Mouse (Mus musculus) myocyte (in vitro differentiated cells): Measurements from ENCODE around the gene Sptssa. TPM values are rescaled to one million over a fixed set of nuclear protein-coding genes. Genes with fewer than 3 reads are reported as not detected.
A peak's percentile ranks its signal among the peaks of the same experiment; 100 is the strongest.

ENCODE experiments used
- H3K27me3 ChIP-seq: one replicate; pipeline ENCODE4 v1.6.1; 2011; ENCODE audit not compliant: control insufficient read depth, insufficient read depth, insufficient read length
- H3K36me3 ChIP-seq: one replicate; pipeline ENCODE4 v1.6.1; 2011; ENCODE audit not compliant: control insufficient read depth, insufficient read depth
- H3K4me2 ChIP-seq: one replicate; pipeline ENCODE4 v1.6.1; 2011; ENCODE audit warnings: low read depth, control low read depth
- H3K4me3 ChIP-seq: one replicate; pipeline ENCODE4 v1.5.1; 2011; ENCODE audit warnings: mild to moderate bottlenecking, control low read depth, moderate library complexity
- H3K79me2 ChIP-seq: one replicate; pipeline ENCODE4 v1.6.1; 2011; ENCODE audit not compliant: control insufficient read depth, insufficient read depth
- H3ac ChIP-seq: one replicate; pipeline ENCODE4 v1.6.1; 2011; ENCODE audit not compliant: control insufficient read depth, insufficient read length
- CEBPB ChIP-seq: IDR thresholded peaks from 2 replicates; pipeline ENCODE4 v1.6.1; 2011; ENCODE audit warnings: mild to moderate bottlenecking, moderate library complexity; ENCODE audit not compliant: poor library complexity, insufficient read depth, severe bottlenecking
- E2F4 ChIP-seq: IDR thresholded peaks from one replicate; pipeline ENCODE4 v1.6.1; 2011; ENCODE audit warnings: mild to moderate bottlenecking, control low read depth, moderate library complexity; ENCODE audit not compliant: insufficient read depth
- MAX ChIP-seq: IDR thresholded peaks from one replicate; pipeline ENCODE4 v1.6.1; 2011; ENCODE audit warnings: low read depth, mild to moderate bottlenecking, control low read depth
- MYOD1 ChIP-seq, 3 experiments: IDR thresholded peaks; one replicate each; pipeline ENCODE4 v1.6.1; 2011; ENCODE audit warnings: control low read depth in 2 of 3, low read depth in 2 of 3, mild to moderate bottlenecking in 2 of 3, moderate library complexity in 1 of 3; ENCODE audit not compliant: insufficient read length in 2 of 3, control insufficient read depth in 1 of 3
- MYOG ChIP-seq, 3 experiments: IDR thresholded peaks; one replicate each; pipeline ENCODE4 v1.6.1; 2011; ENCODE audit warnings: control low read depth in 2 of 3, low read depth in 2 of 3, mild to moderate bottlenecking in 2 of 3; ENCODE audit not compliant: insufficient read length in 2 of 3, control insufficient read depth in 1 of 3, insufficient read depth in 1 of 3
- POLR2A ChIP-seq: IDR thresholded peaks from one replicate; pipeline ENCODE4 v1.6.1; 2011; ENCODE audit warnings: low read depth, mild to moderate bottlenecking, control low read depth, moderate library complexity; ENCODE audit not compliant: insufficient read length
- POLR2AphosphoS2 ChIP-seq: IDR thresholded peaks from one replicate; pipeline ENCODE4 v1.6.1; 2011; ENCODE audit warnings: low read depth, control low read depth; ENCODE audit not compliant: insufficient read length
- REST ChIP-seq: IDR thresholded peaks from one replicate; pipeline ENCODE4 v1.6.1; 2011; ENCODE audit warnings: mild to moderate bottlenecking, control low read depth, moderate library complexity; ENCODE audit not compliant: insufficient read depth, insufficient read length
- SRF ChIP-seq: IDR thresholded peaks from one replicate; pipeline ENCODE4 v1.6.1; 2011; ENCODE audit warnings: low read depth; ENCODE audit not compliant: control insufficient read depth, insufficient read length
- TCF12 ChIP-seq: IDR thresholded peaks from one replicate; pipeline ENCODE4 v1.6.1; 2011; ENCODE audit warnings: mild to moderate bottlenecking, control low read depth; ENCODE audit not compliant: poor library complexity, insufficient read depth, severe bottlenecking
- TCF3 ChIP-seq: IDR thresholded peaks from one replicate; pipeline ENCODE4 v1.6.1; 2011; ENCODE audit warnings: low read depth, control low read depth; ENCODE audit not compliant: insufficient read length
- USF1 ChIP-seq: IDR thresholded peaks from one replicate; pipeline ENCODE4 v1.6.1; 2011; ENCODE audit warnings: low read depth, mild to moderate bottlenecking, control low read depth, moderate library complexity
- polyA plus RNA-seq: library from polyadenylated mRNA; unstranded; fragments of >200 nt; fragmentation: generic; extraction: Trizol; gene quantifications from one replicate; pipeline ENCODE4 v1.2.1, GENCODE M21; 2012; ENCODE audit warnings: missing spikeins

Sptssa gene
- polyA plus RNA-seq, 1 experiment = 27.1 TPM

DNA sequence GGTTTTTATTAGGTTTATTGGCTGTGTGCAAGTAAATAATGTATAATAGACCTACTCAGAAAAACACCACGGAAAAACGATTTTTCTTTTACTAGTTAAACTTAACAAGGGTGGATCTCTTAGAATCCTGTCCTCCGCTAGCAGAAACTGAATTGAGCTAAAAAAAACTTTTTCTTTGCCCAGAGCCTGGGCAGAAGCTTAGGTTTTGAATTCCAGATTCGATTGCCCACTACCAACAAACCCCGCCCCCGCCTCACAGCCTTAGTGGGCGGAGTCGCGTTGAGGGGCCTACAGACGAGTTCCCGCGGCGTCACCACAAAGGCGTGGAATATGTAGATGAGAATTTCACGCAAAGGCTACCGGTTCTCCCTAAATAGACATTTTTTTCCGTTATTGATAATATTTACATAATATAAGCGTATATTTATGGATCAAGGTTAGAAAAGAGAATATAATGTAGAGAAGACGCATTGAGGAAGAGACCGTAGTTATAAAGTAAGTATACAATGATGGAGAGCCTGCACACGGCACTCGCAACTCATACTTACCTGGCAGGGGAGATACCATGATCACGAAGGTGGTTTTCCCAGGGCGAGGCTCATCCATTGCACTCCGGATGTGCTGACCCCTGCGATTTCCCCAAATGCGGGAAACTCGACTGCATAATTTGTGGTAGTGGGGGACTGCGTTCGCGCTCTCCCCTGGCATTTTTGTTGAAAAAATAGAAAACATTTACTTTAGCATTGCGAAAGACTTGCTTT is 40.0 kb upstream of the Sptssa start:
- Histone ChIP-seq H3K4me2 (peak overlapping the region; percentile 100), H3ac (peak overlapping the region; percentile 23), H3K4me3 (peak overlapping the region; percentile 70), H3K36me3 (no peaks in the 10 kb centered on the region), H3K27me3 (no peaks in the 10 kb centered on the region), H3K79me2 (peaks cover 17% of the 10 kb centered on the region)
- no peak for TF ChIP-seq REST
- TF ChIP-seq POLR2A = peak; percentile 82
- peak; percentile 87 for TF ChIP-seq CEBPB
- no peak for TF ChIP-seq TCF12

DNA sequence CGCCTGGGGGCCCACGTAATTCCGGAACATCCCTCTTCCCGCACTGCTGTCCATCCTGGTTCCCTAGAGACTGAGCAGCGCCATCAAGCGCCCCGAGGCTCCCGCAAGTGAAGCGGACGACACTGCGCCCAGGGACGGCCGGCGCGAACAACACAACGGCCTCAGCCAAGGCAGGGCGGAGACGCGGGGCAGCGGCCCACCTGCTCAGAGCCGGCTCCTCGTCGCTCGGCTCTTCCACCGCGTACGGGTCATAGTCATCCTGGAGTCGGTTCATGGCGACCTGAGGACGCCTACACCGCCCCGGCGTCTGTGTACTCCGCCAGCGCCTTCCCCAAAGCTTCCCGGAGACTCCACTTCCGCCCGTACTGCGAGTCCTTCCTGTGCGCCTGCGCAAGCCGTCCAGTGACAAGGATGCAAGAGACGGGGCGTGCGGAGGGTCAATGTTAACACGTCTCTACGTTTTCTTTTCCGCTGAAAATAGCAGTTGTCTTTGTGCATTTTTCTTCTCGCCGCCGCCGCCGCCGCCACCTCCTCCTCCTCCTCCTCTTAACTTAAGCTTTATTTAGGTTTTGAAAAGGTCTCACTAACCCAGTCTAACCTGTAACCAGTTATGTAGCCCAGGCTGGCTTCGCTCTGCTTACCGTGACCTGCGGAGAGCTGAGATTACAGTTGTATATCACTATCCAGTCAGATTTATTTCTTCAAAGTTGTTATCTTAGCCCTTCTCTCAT is 39.3 kb upstream of the Sptssa start, which contains the start of gene Eapp:
Gene Eapp, minus strand, starts transcription at position 387 of the 731 bp plus-strand sequence.
- H3K27me3 ChIP-seq = no peaks in the 10 kb centered on the region
- peaks cover 17% of the 10 kb centered on the region for H3K79me2 ChIP-seq
- peak; percentile 76 for TF ChIP-seq POLR2AphosphoS2
- TF ChIP-seq TCF12 = no peak
- no peak for TF ChIP-seq MYOD1 (IDR thresholded peaks at IDR 0.05; ENCODE audit: control insufficient read depth in 1 of 3, insufficient read length in 2 of 3, low read depth in 2 of 3)
- TF ChIP-seq POLR2A = peak; percentile 83
- TF ChIP-seq MYOG (IDR thresholded peaks at IDR 0.05; ENCODE audit: control insufficient read depth in 1 of 3, insufficient read depth in 1 of 3, insufficient read length in 2 of 3, low read depth in 2 of 3) = no peak
- TF ChIP-seq MAX = no peak
- peak within 1 kb of the TSS; percentile 100 for H3K4me2 ChIP-seq
- H3ac ChIP-seq = peak within 1 kb of the TSS; percentile 23
- peak within 1 kb of the TSS; percentile 70 for H3K4me3 ChIP-seq
- H3K36me3 ChIP-seq = peaks cover 3% of the 10 kb centered on the region

DNA sequence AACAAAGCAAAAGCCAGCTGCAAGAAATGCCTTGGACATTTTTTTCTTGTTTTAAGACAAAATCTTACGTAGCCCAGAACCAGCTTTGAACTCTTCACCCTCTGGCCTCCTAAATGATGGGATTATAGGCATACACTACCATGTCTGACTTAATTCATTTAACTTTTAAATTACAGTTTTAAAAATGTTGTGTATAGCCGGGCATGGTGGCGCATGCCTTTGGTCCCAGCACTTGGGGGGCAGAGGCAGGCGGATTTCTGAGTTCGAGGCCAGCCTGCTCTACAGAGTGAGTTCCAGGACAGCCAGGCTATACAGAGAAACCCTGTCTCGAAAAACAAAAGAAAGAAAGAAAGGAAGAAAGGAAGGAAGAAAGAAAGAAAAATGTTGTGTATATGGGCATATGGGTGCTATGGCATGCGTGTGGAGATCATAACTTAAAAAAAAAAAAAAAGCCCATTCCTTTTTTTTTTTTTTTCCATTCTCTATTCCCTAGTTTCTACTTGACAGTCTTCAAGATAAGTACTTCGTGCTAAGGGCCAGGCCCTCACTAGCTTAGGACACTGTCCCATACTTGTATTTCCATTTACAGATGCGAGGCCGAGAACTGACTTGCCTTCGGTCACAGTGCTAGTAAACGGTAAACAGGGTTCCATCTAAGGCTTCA is 38.6 kb upstream of the Sptssa start:
- Histone ChIP-seq H3K4me3 (peak overlapping the region; percentile 70), H3K79me2 (peaks cover 17% of the 10 kb centered on the region), H3K27me3 (no peaks in the 10 kb centered on the region), H3K4me2 (peak overlapping the region; percentile 76), H3K36me3 (peaks cover 10% of the 10 kb centered on the region), H3ac (peak overlapping the region; percentile 23)
- no peak for TF ChIP-seq MAX
- no peak for TF ChIP-seq CEBPB
- TF ChIP-seq SRF = no peak
- no peak for TF ChIP-seq POLR2AphosphoS2
- no peak for TF ChIP-seq USF1
- no peak for TF ChIP-seq MYOD1 (IDR thresholded peaks at IDR 0.05; ENCODE audit: control insufficient read depth in 1 of 3, insufficient read length in 2 of 3, low read depth in 2 of 3)
- no peak for TF ChIP-seq MYOG (IDR thresholded peaks at IDR 0.05; ENCODE audit: control insufficient read depth in 1 of 3, insufficient read depth in 1 of 3, insufficient read length in 2 of 3, low read depth in 2 of 3)

DNA sequence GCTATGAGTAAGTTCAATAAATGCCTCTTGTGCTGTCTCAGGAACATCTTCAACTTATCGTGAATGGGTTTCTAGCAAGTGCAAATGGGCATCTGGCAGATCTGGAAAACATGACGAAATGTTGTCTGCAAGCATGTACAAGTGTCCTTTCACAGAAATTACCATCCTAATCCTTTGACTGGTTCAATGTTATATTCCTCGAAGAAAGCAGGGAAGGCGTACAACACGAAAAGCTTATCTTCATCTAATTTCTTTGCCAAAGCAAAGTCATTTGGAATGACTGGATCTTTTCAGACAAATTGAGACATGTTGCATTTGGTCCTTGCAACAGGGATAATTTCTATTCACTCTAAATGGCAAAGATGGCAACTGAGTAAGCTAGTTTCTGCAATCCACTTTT is 32.7 kb upstream of the Sptssa start:
- no peaks in the 10 kb centered on the region for H3K27me3 ChIP-seq
- peaks cover 21% of the 10 kb centered on the region for H3K36me3 ChIP-seq
- H3K4me2 ChIP-seq = no peak overlapping the region
- no peak overlapping the region for H3ac ChIP-seq
- no peak for TF ChIP-seq E2F4
- TF ChIP-seq POLR2A = no peak
- TF ChIP-seq REST = no peak
- no peak for TF ChIP-seq CEBPB
- no peak for TF ChIP-seq TCF12
- no peak for TF ChIP-seq MYOG (IDR thresholded peaks at IDR 0.05; ENCODE audit: control insufficient read depth in 1 of 3, insufficient read depth in 1 of 3, insufficient read length in 2 of 3, low read depth in 2 of 3)
- no peak for TF ChIP-seq MAX
- no peak for TF ChIP-seq POLR2AphosphoS2
- no peak for TF ChIP-seq MYOD1 (IDR thresholded peaks at IDR 0.05; ENCODE audit: control insufficient read depth in 1 of 3, insufficient read length in 2 of 3, low read depth in 2 of 3)
- no peak for TF ChIP-seq USF1
- TF ChIP-seq TCF3 = no peak
- H3K79me2 ChIP-seq = peaks cover 7% of the 10 kb centered on the region
- no peak overlapping the region for H3K4me3 ChIP-seq

DNA sequence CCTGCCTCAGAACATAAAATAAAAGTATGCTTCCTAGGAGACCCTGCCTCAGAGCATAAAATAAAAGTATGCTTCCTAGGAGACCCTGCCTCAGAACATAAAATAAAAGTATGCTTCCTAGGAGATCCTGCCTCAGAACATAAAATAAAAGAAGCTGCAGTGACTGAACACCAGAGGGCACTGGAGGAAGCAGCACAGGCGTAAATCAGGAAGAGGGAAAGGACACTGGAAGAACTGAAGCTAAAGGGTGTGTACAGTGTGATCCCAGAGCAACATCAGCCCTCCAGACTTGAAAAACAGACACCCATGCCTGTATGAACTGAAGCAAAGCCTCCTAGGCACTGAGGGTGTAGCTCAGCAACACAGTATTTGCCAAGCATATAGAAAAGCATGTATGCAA is 26.8 kb upstream of the Sptssa start:
- TF ChIP-seq TCF12 (no peak), TCF3 (no peak), USF1 (no peak), MAX (no peak), POLR2A (no peak), MYOG (IDR thresholded peaks at IDR 0.05; ENCODE audit: control insufficient read depth in 1 of 3, insufficient read depth in 1 of 3, insufficient read length in 2 of 3, low read depth in 2 of 3) (no peak), SRF (no peak), POLR2AphosphoS2 (no peak), MYOD1 (IDR thresholded peaks at IDR 0.05; ENCODE audit: control insufficient read depth in 1 of 3, insufficient read length in 2 of 3, low read depth in 2 of 3) (no peak), REST (no peak), E2F4 (no peak), CEBPB (no peak)
- H3K4me2 ChIP-seq = no peak overlapping the region
- no peaks in the 10 kb centered on the region for H3K27me3 ChIP-seq
- H3K79me2 ChIP-seq = no peaks in the 10 kb centered on the region
- H3K4me3 ChIP-seq = no peak overlapping the region
- peaks cover 20% of the 10 kb centered on the region for H3K36me3 ChIP-seq
- H3ac ChIP-seq = no peak overlapping the region
